Mouse (Mus musculus): ENCODE results near the gene Jsrp1.

DNA sequence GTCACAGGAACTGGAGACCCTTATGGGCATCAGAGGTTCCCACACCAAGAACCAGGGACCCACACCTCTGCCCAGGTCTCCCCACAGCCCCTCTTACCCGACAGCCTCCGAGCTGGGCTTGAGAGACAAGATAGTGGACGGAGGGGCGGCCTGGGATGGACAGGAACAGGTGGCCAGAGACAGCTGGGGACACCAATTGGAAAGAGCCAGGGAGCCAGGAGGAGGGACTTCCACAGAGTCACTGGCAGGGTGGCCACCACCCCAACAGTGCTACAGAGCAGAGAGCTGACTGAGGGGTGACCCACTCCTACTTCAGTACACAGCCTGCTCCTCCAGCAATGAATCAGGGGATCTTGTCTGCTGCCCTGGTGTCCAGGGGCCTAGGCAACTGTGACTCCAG, at the start of gene Jsrp1:
- peak; percentile 55 for TF ChIP-seq POLR2AphosphoS2 (IDR thresholded peaks at IDR 0.05; ENCODE audit: insufficient read length, low read depth)
- TF ChIP-seq POLR2A (IDR thresholded peaks at IDR 0.05; ENCODE audit: insufficient read length, low read depth) = peak; percentile 51
- TF ChIP-seq MAX (IDR thresholded peaks at IDR 0.05; ENCODE audit: low read depth) = no peak

All from myocyte (in vitro differentiated cells).